Mouse (Mus musculus): Measurements from ENCODE around the gene Slc45a3. TPM values are rescaled to one million over a fixed set of nuclear protein-coding genes. Genes with fewer than 3 reads are reported as not detected.
A peak's percentile ranks its signal among the peaks of the same experiment; 100 is the strongest.

Slc45a3 gene
- polyA plus RNA-seq, 1 experiment from 2014 or later = 5.4 TPM

- H3K27ac ChIP-seq (ENCODE audit: low read length) = peak overlapping the region; percentile 51
- no peaks in the 10 kb centered on the region for H3K36me3 ChIP-seq (ENCODE audit: control insufficient read depth, insufficient read depth)
- peak overlapping the region; percentile 92 for H3K4me2 ChIP-seq (ENCODE audit: low read depth, low read length)
- H3K27me3 ChIP-seq (ENCODE audit: control insufficient read depth, insufficient read depth, low read length) = peaks cover 35% of the 10 kb centered on the region
- ATAC-seq (replicated peaks; ENCODE audit: extremely low read depth, insufficient read depth, low FRiP score) = peak; percentile 47; the same call in 1 of the 2 replicates
- H3K9me3 ChIP-seq (replicated peaks; ENCODE audit: control insufficient read depth, low read length) = no peaks in the 10 kb centered on the region
- peak overlapping the region; percentile 83 for H3K4me3 ChIP-seq (ENCODE audit: low read length)
- WGBS = under 1% methylated on average over 75 of the region's 76 CpGs
- peaks cover 15% of the 10 kb centered on the region for H3K4me1 ChIP-seq (ENCODE audit: control insufficient read depth, insufficient read depth, low read length)
- H3K9ac ChIP-seq (ENCODE audit: low read length) = peak overlapping the region; percentile 78
Measured at GRCm38 (mm10) chr1:131963085-131963951, 551 bp downstream of the Slc45a3 start.

DNA sequence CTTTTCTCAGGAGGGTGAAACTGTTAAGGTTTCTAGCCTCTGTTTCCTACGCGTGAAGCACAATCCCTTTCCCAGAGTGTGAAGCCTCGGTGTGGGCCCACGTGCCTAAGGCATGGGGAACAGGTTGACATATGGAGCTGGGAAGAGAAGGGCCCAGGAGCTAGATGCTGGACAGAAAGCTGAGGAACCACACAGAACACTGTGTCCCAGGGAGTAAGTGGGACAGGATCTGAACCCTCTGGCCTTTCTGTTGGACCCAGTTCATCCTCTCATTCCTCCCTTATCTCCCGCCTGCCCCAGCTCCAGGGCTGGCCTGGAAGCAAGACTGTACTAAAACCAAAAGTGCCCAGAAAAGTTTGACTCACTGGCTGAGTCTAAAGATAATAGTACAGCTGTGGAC, 1.3 kb downstream of the Slc45a3 start:
- 31% methylated on average over 5 of the region's 5 CpGs for WGBS

GRCm38 (mm10) chr1:131964580-131964979, 1.8 kb downstream of the Slc45a3 start:
- 82% methylated on average over 7 of the region's 7 CpGs for WGBS
- Histone ChIP-seq H3K4me1 (ENCODE audit: control insufficient read depth, insufficient read depth, low read length) (peaks cover 15% of the 10 kb centered on the region), H3K4me3 (ENCODE audit: low read length) (peak overlapping the region; percentile 83), H3K27me3 (ENCODE audit: control insufficient read depth, insufficient read depth, low read length) (peaks cover 35% of the 10 kb centered on the region), H3K4me2 (ENCODE audit: low read depth, low read length) (peak overlapping the region; percentile 92; the same call in 1 of the 2 replicates), H3K27ac (ENCODE audit: low read length) (no peak overlapping the region), H3K36me3 (ENCODE audit: control insufficient read depth, insufficient read depth) (no peaks in the 10 kb centered on the region), H3K9ac (ENCODE audit: low read length) (no peak overlapping the region), H3K9me3 (replicated peaks; ENCODE audit: control insufficient read depth, low read length) (no peaks in the 10 kb centered on the region)
- no peak for ATAC-seq (replicated peaks; ENCODE audit: extremely low read depth, insufficient read depth, low FRiP score)

More for the DNA sequence above, 1.3 kb downstream of the Slc45a3 start:
- H3K4me3 ChIP-seq (ENCODE audit: low read length) = peak overlapping the region; percentile 83
- H3K36me3 ChIP-seq (ENCODE audit: control insufficient read depth, insufficient read depth) = no peaks in the 10 kb centered on the region
- H3K9ac ChIP-seq (ENCODE audit: low read length) = peak overlapping the region; percentile 78
- peaks cover 35% of the 10 kb centered on the region for H3K27me3 ChIP-seq (ENCODE audit: control insufficient read depth, insufficient read depth, low read length)
- H3K27ac ChIP-seq (ENCODE audit: low read length) = peak overlapping the region; percentile 51
- no peak for ATAC-seq (replicated peaks; ENCODE audit: extremely low read depth, insufficient read depth, low FRiP score)
- peaks cover 15% of the 10 kb centered on the region for H3K4me1 ChIP-seq (ENCODE audit: control insufficient read depth, insufficient read depth, low read length)
- H3K4me2 ChIP-seq (ENCODE audit: low read depth, low read length) = peak overlapping the region; percentile 92
- H3K9me3 ChIP-seq (replicated peaks; ENCODE audit: control insufficient read depth, low read length) = no peaks in the 10 kb centered on the region

GRCm38 (mm10) chr1:131965818-131966217, 3.1 kb downstream of the Slc45a3 start:
- no peak for ATAC-seq (replicated peaks; ENCODE audit: extremely low read depth, insufficient read depth, low FRiP score)
- Histone ChIP-seq H3K27me3 (ENCODE audit: control insufficient read depth, insufficient read depth, low read length) (peaks cover 32% of the 10 kb centered on the region), H3K4me1 (ENCODE audit: control insufficient read depth, insufficient read depth, low read length) (peaks cover 22% of the 10 kb centered on the region), H3K4me2 (ENCODE audit: low read depth, low read length) (no peak overlapping the region; the same call in 1 of the 2 replicates), H3K9ac (ENCODE audit: low read length) (no peak overlapping the region), H3K4me3 (ENCODE audit: low read length) (no peak overlapping the region), H3K9me3 (replicated peaks; ENCODE audit: control insufficient read depth, low read length) (no peaks in the 10 kb centered on the region), H3K36me3 (ENCODE audit: control insufficient read depth, insufficient read depth) (no peaks in the 10 kb centered on the region), H3K27ac (ENCODE audit: low read length) (no peak overlapping the region)
- WGBS = 54% methylated on average over 5 of the region's 5 CpGs

DNA sequence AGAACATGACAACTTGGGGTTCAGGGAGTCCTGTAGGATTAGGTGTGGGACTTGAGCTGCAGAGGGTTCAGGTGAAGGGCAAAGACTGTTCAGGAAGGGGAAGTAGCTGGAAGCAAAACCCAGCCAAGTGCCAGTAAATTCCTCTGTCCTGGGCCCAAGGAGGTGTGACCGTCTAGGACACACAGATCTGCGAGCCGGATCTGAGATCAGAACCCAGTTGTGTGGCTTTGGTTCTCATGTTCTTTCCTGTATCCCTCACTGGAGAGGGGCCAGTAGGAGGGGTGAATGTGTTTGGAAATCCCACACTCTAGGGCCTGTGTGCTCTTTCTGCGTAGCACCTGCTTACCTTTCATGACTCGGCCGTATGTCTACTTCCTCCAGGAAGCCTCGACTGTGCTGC, 4.6 kb downstream of the Slc45a3 start:
- H3K4me3 ChIP-seq (ENCODE audit: low read length) = no peak overlapping the region
- H3K9ac ChIP-seq (ENCODE audit: low read length) = no peak overlapping the region
- H3K4me2 ChIP-seq (ENCODE audit: low read depth, low read length) = no peak overlapping the region
- ATAC-seq (replicated peaks; ENCODE audit: extremely low read depth, insufficient read depth, low FRiP score) = no peak
- WGBS = 62% methylated on average over 7 of the region's 7 CpGs
- H3K27ac ChIP-seq (ENCODE audit: low read length) = no peak overlapping the region
- peaks cover 24% of the 10 kb centered on the region for H3K27me3 ChIP-seq (ENCODE audit: control insufficient read depth, insufficient read depth, low read length)
- no peaks in the 10 kb centered on the region for H3K9me3 ChIP-seq (replicated peaks; ENCODE audit: control insufficient read depth, low read length)
- peaks cover 27% of the 10 kb centered on the region for H3K4me1 ChIP-seq (ENCODE audit: control insufficient read depth, insufficient read depth, low read length)
- no peaks in the 10 kb centered on the region for H3K36me3 ChIP-seq (ENCODE audit: control insufficient read depth, insufficient read depth)

DNA sequence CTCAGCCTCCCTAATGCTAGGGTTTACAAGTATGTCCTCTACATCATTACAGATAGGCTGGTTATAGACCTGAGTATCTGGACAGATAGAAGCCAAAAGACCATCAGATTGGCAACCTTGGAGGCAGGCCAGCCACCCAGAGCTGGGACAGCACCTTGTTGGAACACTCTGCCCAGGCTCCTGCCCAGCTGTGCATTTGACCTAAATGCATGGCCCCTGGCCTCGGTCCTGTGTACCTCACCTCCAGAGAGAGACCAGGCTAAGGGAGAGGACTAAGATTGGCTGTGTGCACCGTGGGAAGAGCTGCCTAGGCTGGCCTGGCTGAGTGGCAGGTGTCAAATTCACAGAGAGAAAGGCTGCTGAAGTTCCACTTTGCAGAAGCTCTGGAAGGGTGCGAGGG, 5.8 kb downstream of the Slc45a3 start:
- H3K27ac ChIP-seq (ENCODE audit: low read length) = no peak overlapping the region
- no peak overlapping the region for H3K4me3 ChIP-seq (ENCODE audit: low read length)
- no peaks in the 10 kb centered on the region for H3K9me3 ChIP-seq (replicated peaks; ENCODE audit: control insufficient read depth, low read length)
- H3K36me3 ChIP-seq (ENCODE audit: control insufficient read depth, insufficient read depth) = no peaks in the 10 kb centered on the region
- peaks cover 24% of the 10 kb centered on the region for H3K27me3 ChIP-seq (ENCODE audit: control insufficient read depth, insufficient read depth, low read length)
- H3K4me1 ChIP-seq (ENCODE audit: control insufficient read depth, insufficient read depth, low read length) = peaks cover 23% of the 10 kb centered on the region
- no peak overlapping the region for H3K9ac ChIP-seq (ENCODE audit: low read length)
- 35% methylated on average over 3 of the region's 3 CpGs for WGBS
- no peak overlapping the region for H3K4me2 ChIP-seq (ENCODE audit: low read depth, low read length)
- no peak for ATAC-seq (replicated peaks; ENCODE audit: extremely low read depth, insufficient read depth, low FRiP score)

GRCm38 (mm10) chr1:131968983-131969382, 6.2 kb downstream of the Slc45a3 start:
- no peak overlapping the region for H3K9ac ChIP-seq (ENCODE audit: low read length)
- H3K4me3 ChIP-seq (ENCODE audit: low read length) = no peak overlapping the region
- no peak for ATAC-seq (replicated peaks; ENCODE audit: extremely low read depth, insufficient read depth, low FRiP score)
- peaks cover 19% of the 10 kb centered on the region for H3K4me1 ChIP-seq (ENCODE audit: control insufficient read depth, insufficient read depth, low read length)
- H3K27me3 ChIP-seq (ENCODE audit: control insufficient read depth, insufficient read depth, low read length) = peaks cover 25% of the 10 kb centered on the region
- no peak overlapping the region for H3K4me2 ChIP-seq (ENCODE audit: low read depth, low read length)
- no peaks in the 10 kb centered on the region for H3K9me3 ChIP-seq (replicated peaks; ENCODE audit: control insufficient read depth, low read length)
- 68% methylated on average over 6 of the region's 6 CpGs for WGBS
- H3K36me3 ChIP-seq (ENCODE audit: control insufficient read depth, insufficient read depth) = no peaks in the 10 kb centered on the region
- H3K27ac ChIP-seq (ENCODE audit: low read length) = no peak overlapping the region

- H3K27me3 ChIP-seq (ENCODE audit: control insufficient read depth, insufficient read depth, low read length) = peaks cover 22% of the 10 kb centered on the region
- H3K9me3 ChIP-seq (replicated peaks; ENCODE audit: control insufficient read depth, low read length) = no peaks in the 10 kb centered on the region
- no peak overlapping the region for H3K4me3 ChIP-seq (ENCODE audit: low read length)
- no peak for ATAC-seq (replicated peaks; ENCODE audit: extremely low read depth, insufficient read depth, low FRiP score)
- no peak overlapping the region for H3K4me2 ChIP-seq (ENCODE audit: low read depth, low read length)
- no peaks in the 10 kb centered on the region for H3K36me3 ChIP-seq (ENCODE audit: control insufficient read depth, insufficient read depth)
- H3K9ac ChIP-seq (ENCODE audit: low read length) = no peak overlapping the region
- WGBS = 51% methylated on average over 4 of the region's 4 CpGs
- no peak overlapping the region for H3K27ac ChIP-seq (ENCODE audit: low read length)
- H3K4me1 ChIP-seq (ENCODE audit: control insufficient read depth, insufficient read depth, low read length) = peaks cover 15% of the 10 kb centered on the region
Measured at GRCm38 (mm10) chr1:131969825-131970224, 7.1 kb downstream of the Slc45a3 start.

GRCm38 (mm10) chr1:131970322-131970660, 7.5 kb downstream of the Slc45a3 start:
- H3K36me3 ChIP-seq (ENCODE audit: control insufficient read depth, insufficient read depth) = no peaks in the 10 kb centered on the region
- 63% methylated on average over 5 of the region's 5 CpGs for WGBS
- peaks cover 15% of the 10 kb centered on the region for H3K4me1 ChIP-seq (ENCODE audit: control insufficient read depth, insufficient read depth, low read length)
- H3K4me3 ChIP-seq (ENCODE audit: low read length) = no peak overlapping the region
- ATAC-seq (replicated peaks; ENCODE audit: extremely low read depth, insufficient read depth, low FRiP score) = no peak; the same call in 1 of the 2 replicates
- H3K4me2 ChIP-seq (ENCODE audit: low read depth, low read length) = no peak overlapping the region
- H3K9ac ChIP-seq (ENCODE audit: low read length) = no peak overlapping the region
- no peak overlapping the region for H3K27ac ChIP-seq (ENCODE audit: low read length)
- no peaks in the 10 kb centered on the region for H3K9me3 ChIP-seq (replicated peaks; ENCODE audit: control insufficient read depth, low read length)
- peaks cover 18% of the 10 kb centered on the region for H3K27me3 ChIP-seq (ENCODE audit: control insufficient read depth, insufficient read depth, low read length)
